Mouse (Mus musculus) thymus, adult 2 months (tissue): Measurements from ENCODE around the gene Cmtm1. TPM values are rescaled to one million over a fixed set of nuclear protein-coding genes. Genes with fewer than 3 reads are reported as not detected.

Experiments used
- DNase-seq: peaks from one replicate; pipeline ENCODE4 v3.0.0; 2021
- H3K27ac ChIP-seq: fragments of 200-500 bp; 2 replicates; pipeline ENCODE4 v1.5.1; 2012; ENCODE audit warnings: low read length, control low read depth; ENCODE audit not compliant: control insufficient read depth, insufficient read depth
- H3K27me3 ChIP-seq: fragments of 200-500 bp; 2 replicates; pipeline ENCODE4 v1.6.1; 2012; ENCODE audit warnings: mild to moderate bottlenecking, low read length, moderate library complexity, mixed read lengths; ENCODE audit not compliant: control insufficient read depth, insufficient read depth
- H3K36me3 ChIP-seq: fragments of 200-500 bp; 2 replicates; pipeline ENCODE4 v1.6.1; 2012; ENCODE audit warnings: mild to moderate bottlenecking, low read length, moderate library complexity; ENCODE audit not compliant: control insufficient read depth, insufficient read depth
- H3K4me1 ChIP-seq: fragments of 200-500 bp; replicated peaks from 2 replicates; pipeline ENCODE4 v1.6.1; 2012; ENCODE audit warnings: low read length; ENCODE audit not compliant: control insufficient read depth, insufficient read depth
- H3K4me3 ChIP-seq: fragments of 200-500 bp; 2 replicates; pipeline ENCODE4 v1.5.1; 2012; ENCODE audit warnings: mild to moderate bottlenecking, low read length, control low read depth, moderate library complexity; ENCODE audit not compliant: control insufficient read depth, insufficient read depth
- CTCF ChIP-seq: fragments of 200-500 bp; IDR thresholded peaks from 2 replicates; pipeline ENCODE4 v1.5.1; 2012; ENCODE audit warnings: mild to moderate bottlenecking, control low read depth, low read length, moderate library complexity, borderline replicate concordance; ENCODE audit not compliant: control insufficient read depth, poor library complexity, insufficient read depth; ENCODE audit errors: extremely low read depth
- POLR2A ChIP-seq: fragments of 200-500 bp; IDR thresholded peaks from 2 replicates; pipeline ENCODE4 v1.6.1; 2012; ENCODE audit warnings: mild to moderate bottlenecking, low read length, control low read depth, moderate library complexity; ENCODE audit not compliant: control insufficient read depth, poor library complexity, insufficient read depth; ENCODE audit errors: extremely low read depth
- WGBS: fragments of 180-500 bp; shearing (Covaris S2); methylation state at CpG from one replicate; pipeline ENCODE4 v1.1.7; 2018; 5-methylcytosine and 5-hydroxymethylcytosine counted together
- polyA plus RNA-seq: library from polyadenylated mRNA; depleted of rRNA; stranded (reverse); fragments of >200 nt; gene quantifications from 2 replicates; pipeline ENCODE4 v1.2.3, GENCODE M21; 2012

The Cmtm1 gene
- polyA plus RNA-seq, 1 experiment: not detected

- TF ChIP-seq POLR2A: no peak
- TF ChIP-seq CTCF: no peak
- no peaks in the 10 kb centered on the region for H3K27me3 ChIP-seq
- WGBS: 7% methylated on average over 6 of the region's 6 CpGs
- H3K27ac ChIP-seq: no peak overlapping the region
- peak overlapping the region; percentile 52 for H3K4me3 ChIP-seq
- no peaks in the 10 kb centered on the region for H3K36me3 ChIP-seq
- DNase-seq: no peak
- H3K4me1 ChIP-seq: peaks cover 17% of the 10 kb centered on the region
Measured at GRCm38 (mm10) chr8:104339983-104340232, 30.0 kb upstream of the Cmtm1 start.

- no peaks in the 10 kb centered on the region for H3K36me3 ChIP-seq
- H3K27ac ChIP-seq: no peak within 1 kb of the TSS
- TF ChIP-seq CTCF (no peak), POLR2A (no peak)
- H3K4me3 ChIP-seq: peak within 1 kb of the TSS; percentile 52
- DNase-seq: no peak
- H3K27me3 ChIP-seq: no peaks in the 10 kb centered on the region
- 40% methylated on average over 18 of the region's 18 CpGs for WGBS
- H3K4me1 ChIP-seq: peaks cover 17% of the 10 kb centered on the region
Measured at GRCm38 (mm10) chr8:104339229-104339982, 29.5 kb upstream of the Cmtm1 start, which contains the start of gene Cmtm3. TSS of gene Cmtm3 (plus strand) at chr8:104339410.

- H3K36me3 ChIP-seq: no peaks in the 10 kb centered on the region
- H3K4me1 ChIP-seq: peaks cover 17% of the 10 kb centered on the region
- WGBS: 57% methylated on average over 3 of the region's 3 CpGs
- H3K27ac ChIP-seq: no peak overlapping the region
- no peaks in the 10 kb centered on the region for H3K27me3 ChIP-seq
- TF ChIP-seq CTCF: 0 out of 2 replicates have a peak, but pooled peaks have one; percentile 16
- TF ChIP-seq POLR2A: no peak
- DNase-seq: no peak
- H3K4me3 ChIP-seq: no peak overlapping the region
Measured at GRCm38 (mm10) chr8:104337890-104338289, 27.9 kb upstream of the Cmtm1 start.

GRCm38 (mm10) chr8:104336806-104337205 lies 26.9 kb upstream of the Cmtm1 start:
- TF ChIP-seq CTCF: no peak
- no peak for TF ChIP-seq POLR2A
- H3K4me3 ChIP-seq: no peak overlapping the region

GRCm38 (mm10) chr8:104334196-104334595 lies 24.3 kb upstream of the Cmtm1 start:
- no peak for TF ChIP-seq CTCF
- no peak for TF ChIP-seq POLR2A
- Histone ChIP-seq H3K4me1 (no peaks in the 10 kb centered on the region), H3K36me3 (no peaks in the 10 kb centered on the region), H3K27me3 (no peaks in the 10 kb centered on the region), H3K27ac (no peak overlapping the region), H3K4me3 (no peak overlapping the region)
- DNase-seq: no peak
- WGBS: 95% methylated on average over 1 of the region's 1 CpGs

More at GRCm38 (mm10) chr8:104336806-104337205, 26.9 kb upstream of the Cmtm1 start:
- no peak for DNase-seq
- Histone ChIP-seq H3K27ac (no peak overlapping the region), H3K27me3 (no peaks in the 10 kb centered on the region), H3K4me1 (peaks cover 17% of the 10 kb centered on the region), H3K36me3 (no peaks in the 10 kb centered on the region)
- 100% methylated on average over 1 of the region's 1 CpGs for WGBS

- 31% methylated on average over 5 of the region's 5 CpGs for WGBS
- H3K4me3 ChIP-seq: no peak overlapping the region
- no peaks in the 10 kb centered on the region for H3K36me3 ChIP-seq
- TF ChIP-seq POLR2A (no peak), CTCF (no peak)
- H3K27me3 ChIP-seq: no peaks in the 10 kb centered on the region
- H3K27ac ChIP-seq: no peak overlapping the region
- no peaks in the 10 kb centered on the region for H3K4me1 ChIP-seq
- no peak for DNase-seq
Measured at GRCm38 (mm10) chr8:104333786-104334185, 23.8 kb upstream of the Cmtm1 start.
